Mouse (Mus musculus) spleen, adult 2 months (tissue): ENCODE measurements around the gene Stk38. TPM values are rescaled to one million over a fixed set of nuclear protein-coding genes. Genes with fewer than 3 reads are reported as not detected.

Experiments used
- DNase-seq, 2 experiments: peaks; one replicate each; pipeline versions ENCODE4 v3.0.0 to v3.0.0-alpha.2; 2012 to 2021; ENCODE audit warnings: low spot score in 2 of 2, low read depth in 1 of 2
- H3K27ac ChIP-seq: fragments of 200-500 bp; 2 replicates; pipeline ENCODE4 v1.5.1; 2012; ENCODE audit warnings: low read length, inconsistent platforms; ENCODE audit not compliant: insufficient read depth
- H3K27me3 ChIP-seq: fragments of 200-500 bp; 2 replicates; pipeline ENCODE4 v1.6.1; 2012; ENCODE audit warnings: mild to moderate bottlenecking, moderate library complexity, low read length, inconsistent platforms; ENCODE audit not compliant: control insufficient read depth, insufficient read depth
- H3K36me3 ChIP-seq: fragments of 200-500 bp; 2 replicates; pipeline ENCODE4 v1.6.1; 2012; ENCODE audit warnings: mild to moderate bottlenecking, low read length, inconsistent platforms; ENCODE audit not compliant: control insufficient read depth, insufficient read depth
- H3K4me1 ChIP-seq: fragments of 200-500 bp; 2 replicates; pipeline ENCODE4 v1.6.1; 2011; ENCODE audit warnings: inconsistent platforms; ENCODE audit not compliant: control insufficient read depth, insufficient read depth, insufficient read length
- H3K4me3 ChIP-seq: fragments of 200-500 bp; 2 replicates; pipeline ENCODE4 v1.5.1; 2011; ENCODE audit warnings: mild to moderate bottlenecking, inconsistent platforms; ENCODE audit not compliant: insufficient read depth, insufficient read length; ENCODE audit errors: extremely low read depth
- CTCF ChIP-seq: fragments of 200-500 bp; IDR thresholded peaks from 2 replicates; pipeline ENCODE4 v1.5.1; 2011; ENCODE audit warnings: mild to moderate bottlenecking, inconsistent platforms; ENCODE audit not compliant: insufficient read depth, insufficient read length, insufficient replicate concordance; ENCODE audit errors: extremely low read depth
- POLR2A ChIP-seq: fragments of 200-500 bp; IDR thresholded peaks from 2 replicates; pipeline ENCODE4 v1.6.1; 2011; ENCODE audit warnings: low read depth, low read length, inconsistent platforms
- WGBS: fragments of 180-500 bp; shearing (Covaris S2); methylation state at CpG from one replicate; pipeline ENCODE4 v1.1.7; 2018; 5-methylcytosine and 5-hydroxymethylcytosine counted together
- polyA plus RNA-seq: library from polyadenylated mRNA; depleted of rRNA; stranded (reverse); fragments of >200 nt; gene quantifications from 2 replicates; pipeline ENCODE4 v1.2.3, GENCODE M21; 2012

The Stk38 gene
- polyA plus RNA-seq, 1 experiment = 119 TPM

- Histone ChIP-seq H3K4me1 (peaks cover 9% of the 10 kb centered on the region; the same call in 1 of the 2 replicates), H3K36me3 (no peaks in the 10 kb centered on the region), H3K27ac (no peak overlapping the region), H3K27me3 (no peaks in the 10 kb centered on the region), H3K4me3 (no peak overlapping the region)
- WGBS = 64% methylated on average over 6 of the region's 6 CpGs
- TF ChIP-seq CTCF = no peak
- no peak for TF ChIP-seq POLR2A
- DNase-seq = no peak
Observed at GRCm38 (mm10) chr17:29030321-29031034, 22.7 kb upstream of the Stk38 start.

- Histone ChIP-seq H3K27ac (no peak overlapping the region), H3K4me3 (no peak overlapping the region), H3K27me3 (no peaks in the 10 kb centered on the region), H3K36me3 (no peaks in the 10 kb centered on the region), H3K4me1 (peaks cover 4% of the 10 kb centered on the region; the same call in 1 of the 2 replicates)
- no peak for DNase-seq
- 83% methylated on average over 5 of the region's 5 CpGs for WGBS
- no peak for TF ChIP-seq CTCF
- TF ChIP-seq POLR2A = no peak
Observed at GRCm38 (mm10) chr17:29026652-29027356, 19.0 kb upstream of the Stk38 start.

- H3K27me3 ChIP-seq = no peaks in the 10 kb centered on the region
- TF ChIP-seq CTCF = no peak
- TF ChIP-seq POLR2A = no peak
- no peak overlapping the region for H3K27ac ChIP-seq
- WGBS = 71% methylated on average over 10 of the region's 10 CpGs
- no peak overlapping the region for H3K4me3 ChIP-seq
- no peaks in the 10 kb centered on the region for H3K4me1 ChIP-seq
- no peak for DNase-seq
- H3K36me3 ChIP-seq = no peaks in the 10 kb centered on the region
Observed at GRCm38 (mm10) chr17:29024896-29025565, 17.2 kb upstream of the Stk38 start.

GRCm38 (mm10) chr17:29024047-29024892 lies 16.5 kb upstream of the Stk38 start:
- TF ChIP-seq POLR2A = no peak
- H3K36me3 ChIP-seq = no peaks in the 10 kb centered on the region
- H3K4me1 ChIP-seq = no peaks in the 10 kb centered on the region
- H3K4me3 ChIP-seq = no peak overlapping the region
- H3K27me3 ChIP-seq = no peaks in the 10 kb centered on the region
- DNase-seq = no peak
- H3K27ac ChIP-seq = no peak overlapping the region
- WGBS = 50% methylated on average over 22 of the region's 22 CpGs

DNA sequence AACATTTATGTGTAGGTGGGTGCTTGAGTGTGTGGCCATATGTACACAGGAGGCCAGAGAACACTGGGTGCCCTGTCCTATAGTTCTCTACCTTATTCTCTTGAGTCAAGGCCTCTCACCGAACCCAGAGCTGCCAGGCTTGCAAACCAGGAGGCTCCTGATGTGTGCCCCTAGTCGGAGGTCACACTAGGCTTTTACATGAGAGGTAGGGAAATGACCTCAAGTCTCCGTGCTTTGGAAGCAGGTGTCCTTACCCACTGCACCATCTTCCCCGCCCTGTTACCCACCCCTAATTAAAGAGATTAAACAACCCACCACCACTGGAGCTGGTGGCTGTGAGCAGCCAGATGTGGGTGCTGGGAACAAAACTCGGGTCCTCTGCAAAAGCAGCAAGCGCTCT lies 15.6 kb upstream of the Stk38 start:
- H3K4me3 ChIP-seq = no peak overlapping the region
- WGBS = 87% methylated on average over 6 of the region's 6 CpGs
- no peaks in the 10 kb centered on the region for H3K27me3 ChIP-seq
- no peaks in the 10 kb centered on the region for H3K4me1 ChIP-seq
- H3K27ac ChIP-seq = no peak overlapping the region
- no peak for DNase-seq
- H3K36me3 ChIP-seq = no peaks in the 10 kb centered on the region
- TF ChIP-seq POLR2A (no peak), CTCF (no peak)

- Histone ChIP-seq H3K27ac (no peak overlapping the region), H3K27me3 (no peaks in the 10 kb centered on the region), H3K4me1 (no peaks in the 10 kb centered on the region), H3K4me3 (peak overlapping the region; percentile 31; the same call in 1 of the 2 replicates), H3K36me3 (no peaks in the 10 kb centered on the region)
- peak in 1 of 2 experiments; percentile 31 for DNase-seq
- 11% methylated on average over 15 of the region's 15 CpGs for WGBS
- TF ChIP-seq CTCF (peak; percentile 70; the same call in 1 of the 2 replicates), POLR2A (no peak)
Observed at GRCm38 (mm10) chr17:29022230-29022819, 14.5 kb upstream of the Stk38 start.
